Mouse (Mus musculus): Measurements from ENCODE around the gene Ndufa3. TPM values are rescaled to one million over a fixed set of nuclear protein-coding genes. Genes with fewer than 3 reads are reported as not detected.
"Not testable (repeated sequence)": the region's sequence is repeated elsewhere in the genome, so short reads cannot be mapped to it uniquely, and the experiment has no call there.

Gene Ndufa3
- 132 and 142 TPM in 2 replicates for total RNA-seq (2017)

GRCm38 (mm10) chr7:3617242-3617995 is at the start of gene Ndufa3:
Gene Ndufa3 (plus strand): TSS chr7:3617373.
- ATAC-seq (replicated peaks; ENCODE audit: low read depth, poor library complexity, severe bottlenecking) = peak; percentile 99

GRCm38 (mm10) chr7:3569725-3570124 is 47.4 kb upstream of the Ndufa3 start:
- ATAC-seq (replicated peaks; ENCODE audit: low read depth, poor library complexity, severe bottlenecking) = no peak

DNA sequence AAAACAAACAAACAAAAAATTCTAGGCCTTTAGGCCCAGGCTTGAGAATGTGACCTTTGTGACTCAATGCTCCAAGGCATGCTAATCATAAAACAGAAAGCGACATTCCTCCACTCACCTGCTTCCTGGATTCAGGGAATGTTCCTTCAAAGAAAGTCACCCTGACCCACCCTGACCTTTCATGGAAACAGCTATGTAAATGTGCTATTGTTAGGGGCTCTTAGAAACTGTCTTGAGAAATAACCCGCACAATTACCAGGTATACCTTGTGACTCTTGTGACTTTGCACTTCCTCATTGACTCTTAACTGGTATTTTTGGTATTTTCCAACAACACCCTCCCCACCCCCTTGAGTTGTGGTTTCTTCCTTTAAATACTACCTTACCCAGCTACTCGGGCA is 46.6 kb upstream of the Ndufa3 start:
- not testable (repeated sequence) for ATAC-seq (replicated peaks; ENCODE audit: low read depth, poor library complexity, severe bottlenecking)

DNA sequence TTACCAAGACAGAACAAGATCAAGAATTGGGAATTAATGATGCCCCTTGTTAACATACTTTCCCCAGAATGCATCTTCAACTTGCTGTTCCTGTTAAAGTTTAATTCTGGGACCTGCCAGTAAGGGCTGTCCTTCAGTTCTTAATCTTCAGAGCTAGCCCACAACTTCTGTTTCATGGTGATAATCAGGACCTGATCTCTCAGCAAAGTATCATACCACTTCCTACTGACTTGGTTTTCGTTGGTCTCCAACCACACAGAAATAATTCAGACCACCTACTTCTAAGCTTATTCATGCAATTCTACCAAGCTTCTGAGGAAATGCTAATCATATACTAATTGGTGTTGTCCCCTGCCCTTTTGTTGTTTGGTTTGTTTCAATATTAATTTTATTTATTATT is 45.3 kb upstream of the Ndufa3 start:
- peak; percentile 71 for ATAC-seq (replicated peaks; ENCODE audit: low read depth, poor library complexity, severe bottlenecking)

GRCm38 (mm10) chr7:3574216-3574615 is 43.0 kb upstream of the Ndufa3 start:
- peak; percentile 66 for ATAC-seq (replicated peaks; ENCODE audit: low read depth, poor library complexity, severe bottlenecking)

GRCm38 (mm10) chr7:3576354-3577124 is 40.6 kb upstream of the Ndufa3 start:
- ATAC-seq (replicated peaks; ENCODE audit: low read depth, poor library complexity, severe bottlenecking) = 0 out of 2 replicates have a peak, but pooled peaks have one; percentile 20

- ATAC-seq (replicated peaks; ENCODE audit: low read depth, poor library complexity, severe bottlenecking) = no peak
Observed at GRCm38 (mm10) chr7:3578196-3578595, 39.0 kb upstream of the Ndufa3 start.

- no peak for ATAC-seq (replicated peaks; ENCODE audit: low read depth, poor library complexity, severe bottlenecking)
Observed at GRCm38 (mm10) chr7:3578952-3579546, 38.1 kb upstream of the Ndufa3 start.

GRCm38 (mm10) chr7:3580029-3580428 is 37.1 kb upstream of the Ndufa3 start:
- ATAC-seq (replicated peaks; ENCODE audit: low read depth, poor library complexity, severe bottlenecking) = no peak

GRCm38 (mm10) chr7:3585763-3586162 is 31.4 kb upstream of the Ndufa3 start:
- no peak for ATAC-seq (replicated peaks; ENCODE audit: low read depth, poor library complexity, severe bottlenecking)

DNA sequence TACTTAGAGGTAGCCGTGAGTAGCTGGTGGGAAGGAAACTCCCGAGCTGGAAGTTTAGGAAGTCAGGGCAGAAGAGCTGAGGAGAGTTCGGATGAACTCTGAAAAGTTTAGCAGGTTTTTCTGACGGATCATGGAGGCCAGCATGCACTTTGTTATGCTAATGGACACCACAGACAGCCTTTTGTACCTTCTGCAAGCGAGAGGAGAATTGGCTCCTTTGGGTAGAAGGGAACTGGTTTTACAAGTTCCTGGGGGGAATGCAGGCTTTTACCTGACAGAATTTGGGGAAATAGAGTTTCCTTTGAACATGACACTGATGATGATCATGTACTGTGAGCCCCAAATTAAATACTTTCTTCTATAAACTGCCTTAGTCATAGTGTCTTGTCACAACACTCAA is 30.9 kb upstream of the Ndufa3 start:
- ATAC-seq (replicated peaks; ENCODE audit: low read depth, poor library complexity, severe bottlenecking) = no peak

- ATAC-seq (replicated peaks; ENCODE audit: low read depth, poor library complexity, severe bottlenecking) = no peak
Observed at GRCm38 (mm10) chr7:3587292-3587691, 29.9 kb upstream of the Ndufa3 start.

DNA sequence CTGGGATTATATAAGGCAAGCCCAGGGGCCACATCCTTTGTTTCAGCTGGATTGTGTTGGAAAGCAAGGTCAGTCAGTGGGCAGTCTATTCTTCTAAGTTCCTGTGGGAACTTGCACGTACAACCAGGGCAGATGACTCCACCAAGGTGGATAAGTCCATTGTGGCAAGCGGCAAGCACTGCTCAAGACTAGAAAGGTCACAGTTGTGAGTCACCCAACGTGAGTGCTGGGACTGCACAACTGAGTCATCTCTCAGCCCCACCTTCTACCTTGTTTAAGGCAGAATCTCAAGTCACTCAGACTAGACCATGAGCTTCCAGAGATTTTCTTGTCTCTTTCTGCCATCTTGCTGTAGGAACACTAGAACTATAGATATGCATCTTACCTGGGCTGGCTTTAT is 26.6 kb upstream of the Ndufa3 start:
- ATAC-seq (replicated peaks; ENCODE audit: low read depth, poor library complexity, severe bottlenecking) = no peak

DNA sequence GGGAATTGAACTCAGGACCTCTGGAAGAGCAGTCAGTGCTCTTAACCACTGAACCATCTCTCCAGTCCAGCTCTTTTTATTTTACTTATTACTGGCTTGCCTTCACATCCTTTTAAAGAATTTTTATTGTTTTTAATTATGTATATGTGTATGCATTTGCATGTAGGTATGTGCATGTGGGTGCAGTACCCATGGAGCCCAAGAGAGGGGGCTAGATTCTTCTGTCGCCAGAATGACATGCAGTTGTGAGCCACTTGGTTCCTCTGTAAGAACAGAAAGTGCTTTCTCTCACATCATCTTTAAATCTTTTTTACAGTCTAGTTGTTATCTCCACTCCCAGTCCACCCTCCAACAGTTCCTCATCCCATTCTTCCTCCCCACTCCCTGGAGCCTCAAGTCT is 25.6 kb upstream of the Ndufa3 start:
- ATAC-seq (replicated peaks; ENCODE audit: low read depth, poor library complexity, severe bottlenecking) = no peak

- ATAC-seq (replicated peaks; ENCODE audit: low read depth, poor library complexity, severe bottlenecking) = no peak
Observed at GRCm38 (mm10) chr7:3593855-3594254, 23.3 kb upstream of the Ndufa3 start.

DNA sequence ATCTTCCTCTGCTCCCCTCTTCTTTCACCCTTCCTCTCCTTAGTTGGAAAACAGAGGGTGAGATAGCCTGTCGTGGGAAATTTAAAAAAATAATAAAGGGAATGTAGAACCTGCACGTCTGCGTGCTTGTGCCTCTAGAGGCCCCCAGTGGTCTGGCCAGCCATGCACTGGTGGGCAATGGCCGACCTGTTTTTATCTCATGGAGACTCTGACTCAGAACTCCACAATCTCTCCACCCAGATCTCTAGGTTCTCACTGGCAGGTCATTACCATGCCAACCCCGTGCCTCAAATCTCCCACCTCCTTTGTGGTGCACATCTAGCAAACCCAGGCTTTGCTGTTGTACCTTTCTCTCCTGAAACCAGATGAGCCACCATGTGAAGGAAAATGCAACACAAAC is 22.5 kb upstream of the Ndufa3 start:
- peak; percentile 60 for ATAC-seq (replicated peaks; ENCODE audit: low read depth, poor library complexity, severe bottlenecking)

- ATAC-seq (replicated peaks; ENCODE audit: low read depth, poor library complexity, severe bottlenecking) = peak; percentile 75
Observed at GRCm38 (mm10) chr7:3595146-3595545, 22.0 kb upstream of the Ndufa3 start.

GRCm38 (mm10) chr7:3597755-3598154 is 19.4 kb upstream of the Ndufa3 start:
- ATAC-seq (replicated peaks; ENCODE audit: low read depth, poor library complexity, severe bottlenecking) = peak; percentile 76

- peak; percentile 87 for ATAC-seq (replicated peaks; ENCODE audit: low read depth, poor library complexity, severe bottlenecking)
Observed at GRCm38 (mm10) chr7:3601119-3601518, 16.1 kb upstream of the Ndufa3 start.

- peak; percentile 66 for ATAC-seq (replicated peaks; ENCODE audit: low read depth, poor library complexity, severe bottlenecking)
Observed at GRCm38 (mm10) chr7:3606798-3607197, 10.4 kb upstream of the Ndufa3 start.

DNA sequence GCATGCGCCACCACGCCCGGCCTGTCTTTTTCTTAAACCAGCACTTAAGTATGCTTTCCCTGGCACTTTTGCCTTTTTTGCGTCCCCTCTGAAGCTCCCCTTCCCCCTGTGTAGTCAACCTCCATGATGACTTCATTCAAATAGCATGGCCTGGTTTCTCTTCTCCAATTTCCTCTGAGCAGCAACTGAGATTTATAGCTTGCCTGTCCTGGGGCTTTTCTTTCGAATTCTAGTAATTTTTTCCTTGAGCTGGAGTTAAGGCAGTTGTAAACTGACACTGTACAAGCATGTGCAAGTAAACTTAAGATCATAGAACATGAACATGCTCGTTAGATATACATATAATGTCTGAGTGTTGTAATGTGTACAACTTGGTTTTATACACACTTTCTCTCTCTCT is 9.8 kb upstream of the Ndufa3 start:
- ATAC-seq (replicated peaks; ENCODE audit: low read depth, poor library complexity, severe bottlenecking) = no peak

All from common myeloid progenitor, adult 5-6 weeks (primary cell).